Mouse (Mus musculus) ES-CJ7 (cell line): ENCODE measurements around the gene Vdac2.

Experiments
- DNase-seq: peaks from one replicate; pipeline ENCODE4 v3.0.0; 2011; ENCODE audit warnings: low read depth, low spot score

Vdac2 gene

DNA sequence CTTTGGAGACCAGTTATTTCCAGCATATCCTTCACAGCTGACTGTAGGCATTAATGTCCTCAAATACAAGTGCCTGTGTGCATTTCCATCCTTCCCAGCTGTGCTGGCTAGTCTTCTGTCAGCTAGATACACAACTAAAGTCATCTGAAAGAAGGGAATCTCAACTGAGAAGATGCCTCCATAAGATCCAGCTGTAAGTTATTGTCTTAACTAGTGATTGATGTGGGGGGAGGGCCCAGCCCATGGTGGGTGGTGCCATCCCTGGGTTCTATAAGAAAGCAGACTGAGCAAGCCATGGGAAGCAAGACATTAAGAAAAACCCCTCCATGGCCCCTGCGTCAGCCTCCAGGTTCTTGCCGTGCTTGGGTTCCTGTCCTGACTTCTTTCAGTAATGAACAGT is at the start of gene Vdac2:
Vdac2 (plus strand) TSS at position 301 of the 400 bp plus-strand sequence.
- no peak for DNase-seq

DNA sequence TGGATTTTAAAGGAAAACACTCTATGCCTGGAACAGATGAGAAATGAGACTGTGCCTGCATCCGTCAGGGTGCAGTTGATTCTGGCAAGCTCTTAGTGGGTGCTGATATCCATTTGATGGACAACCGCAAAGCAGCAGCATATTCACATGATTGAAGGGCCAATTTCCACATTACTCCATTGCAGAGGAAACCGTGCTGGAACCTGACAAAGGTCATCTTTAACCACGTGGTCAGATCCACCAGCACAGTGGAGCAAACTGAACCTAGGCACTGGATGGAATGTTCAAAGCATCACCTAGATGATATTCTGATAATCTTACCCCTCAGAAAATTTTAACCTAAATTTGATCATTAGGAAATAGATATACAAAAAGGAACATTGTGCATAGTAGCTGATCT is 48.8 kb upstream of the Vdac2 start:
- DNase-seq = no peak

DNA sequence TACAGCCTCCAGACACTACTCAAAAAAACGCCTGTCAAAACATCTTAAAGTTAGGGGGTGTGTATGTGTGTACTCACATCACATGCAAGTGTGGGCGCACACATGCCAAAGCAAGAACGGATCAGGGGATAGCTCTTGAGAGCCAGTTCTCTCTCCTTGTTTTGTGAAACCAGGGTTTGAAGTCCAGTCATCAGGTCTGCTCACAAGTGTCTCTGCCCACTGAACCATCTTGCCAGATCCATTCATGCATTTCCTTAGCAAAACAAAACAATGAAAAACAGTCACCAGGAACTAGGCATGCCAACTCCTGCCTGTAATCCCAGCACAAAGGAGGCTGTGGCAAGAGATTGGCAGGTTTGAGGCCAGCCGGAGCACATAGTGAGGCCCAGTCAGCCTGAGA is 38.5 kb upstream of the Vdac2 start:
- no peak for DNase-seq

DNA sequence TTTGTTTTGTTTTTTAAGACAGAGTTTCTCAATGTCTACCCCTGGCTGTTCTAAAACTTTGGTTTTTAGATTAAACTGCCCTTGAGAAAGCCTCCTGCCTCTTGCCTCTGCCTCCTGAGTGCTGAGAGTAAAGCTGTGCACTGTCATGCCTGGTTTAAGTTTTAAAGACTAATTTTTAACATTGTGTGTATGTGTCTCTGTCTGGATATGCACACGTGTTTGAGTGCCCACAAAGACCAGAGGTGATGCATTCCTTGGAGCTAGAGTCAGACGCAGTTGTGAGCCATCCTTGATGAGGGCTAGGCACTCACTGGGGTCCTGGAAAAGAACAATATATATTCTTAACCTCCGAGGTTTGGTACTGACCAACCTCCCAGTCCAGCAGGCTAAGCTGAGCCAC is 37.7 kb upstream of the Vdac2 start:
- DNase-seq = no peak

DNA sequence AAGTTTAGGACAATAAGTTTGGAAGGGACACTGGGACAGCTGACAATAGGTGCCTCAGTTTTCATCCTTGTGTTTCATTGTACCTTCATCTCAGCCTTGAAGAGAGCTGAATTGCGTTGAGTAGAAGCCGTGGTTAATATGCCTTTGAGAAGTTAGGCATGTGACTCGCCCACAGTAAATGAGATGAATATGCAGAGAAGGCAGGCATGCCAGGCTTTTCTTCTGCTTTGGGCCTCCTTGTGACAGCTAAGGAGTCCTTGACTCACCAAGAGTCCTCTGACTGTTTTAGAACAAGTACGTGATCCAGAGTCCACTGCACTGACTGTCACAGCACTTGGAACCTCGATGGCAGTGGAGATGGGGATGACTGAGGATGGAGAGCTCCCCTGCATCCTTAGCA is 36.9 kb upstream of the Vdac2 start:
- no peak for DNase-seq

DNA sequence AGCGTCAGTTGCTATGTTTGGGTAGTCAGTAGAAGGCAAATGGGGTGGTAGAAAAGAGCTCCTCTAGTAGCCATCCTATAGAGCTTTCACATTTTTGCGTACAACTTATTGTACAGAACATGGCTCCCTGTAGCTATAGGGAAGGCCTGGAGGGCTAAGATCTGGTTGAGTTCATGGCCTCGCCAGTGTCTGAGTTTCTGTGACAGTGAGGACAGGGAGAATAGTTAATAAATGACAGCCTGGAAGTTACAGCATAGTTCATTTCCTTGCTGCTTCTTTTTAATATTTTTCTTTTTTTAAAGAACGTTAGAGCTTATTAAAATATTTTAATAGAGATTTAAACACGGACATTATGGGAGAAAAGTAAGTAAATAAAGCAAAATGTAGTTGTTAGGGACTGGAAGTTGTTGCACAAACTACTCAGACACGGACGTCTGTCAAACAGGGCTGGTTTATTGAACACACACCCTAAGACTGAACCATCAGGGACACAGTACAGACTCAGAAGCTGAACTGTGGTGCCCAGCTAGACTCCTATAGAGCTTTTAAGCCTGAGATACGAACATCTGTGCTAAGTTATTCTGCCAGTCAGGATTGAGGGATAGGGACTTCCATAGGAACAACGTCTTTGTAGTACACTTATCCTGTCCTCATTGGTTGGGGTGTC is 34.3 kb upstream of the Vdac2 start:
- no peak for DNase-seq

DNA sequence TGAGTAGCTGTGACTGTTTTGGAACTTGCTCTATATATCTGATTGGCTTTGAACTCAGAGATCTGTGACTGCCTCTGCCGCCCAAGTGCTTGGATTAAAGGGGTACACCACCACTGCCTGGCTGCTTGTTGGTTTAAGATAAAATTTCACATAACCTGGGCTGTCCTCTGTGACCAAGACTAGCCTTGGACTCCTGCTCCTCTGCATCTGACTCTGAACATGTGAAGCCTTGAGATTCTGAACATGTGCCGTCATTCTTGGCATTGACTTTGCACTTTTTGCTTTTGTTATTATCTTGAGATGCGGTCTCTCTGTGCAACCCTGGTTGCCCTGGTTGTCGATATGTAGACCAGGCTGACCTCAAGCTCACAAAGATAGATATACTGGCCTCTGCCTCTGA is 33.3 kb upstream of the Vdac2 start:
- no peak for DNase-seq

DNA sequence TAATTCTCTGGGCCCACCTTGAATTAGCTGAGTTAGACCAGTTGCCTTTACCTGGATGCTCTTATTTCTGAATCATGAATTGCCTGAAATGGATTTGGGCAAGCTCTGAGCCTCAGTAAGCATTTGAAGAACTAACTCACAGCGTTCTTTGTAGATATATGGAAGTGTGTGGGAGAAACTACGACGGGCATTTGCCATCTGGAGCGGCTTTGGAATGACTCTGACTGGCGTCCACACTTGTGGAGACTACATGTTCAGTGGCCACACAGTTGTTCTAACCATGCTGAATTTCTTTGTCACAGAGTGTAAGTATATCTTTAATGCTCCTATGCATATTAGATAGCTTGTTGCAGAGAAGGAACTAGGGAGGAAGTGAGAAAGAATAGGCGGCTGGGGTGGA is 32.8 kb upstream of the Vdac2 start:
- no peak for DNase-seq

DNA sequence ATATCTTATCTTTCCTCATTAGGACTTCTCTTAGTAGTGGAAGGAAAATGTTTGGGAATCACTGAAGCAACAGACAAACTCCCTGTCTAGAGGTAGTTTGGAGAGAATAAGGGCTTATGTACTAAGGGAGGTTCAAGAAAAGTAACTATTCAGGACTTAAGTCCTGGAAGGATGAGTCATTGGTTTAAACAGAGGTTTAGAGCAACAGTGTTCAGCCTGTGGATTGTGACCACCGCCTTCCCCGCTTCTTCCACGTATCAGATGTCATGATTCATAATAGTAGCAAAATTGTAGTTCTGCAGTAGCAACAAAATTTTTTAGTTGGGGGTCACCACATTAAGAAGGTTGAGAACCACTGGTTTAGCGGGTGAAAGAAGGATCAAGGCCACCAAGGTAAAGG is 24.4 kb upstream of the Vdac2 start:
- no peak for DNase-seq

DNA sequence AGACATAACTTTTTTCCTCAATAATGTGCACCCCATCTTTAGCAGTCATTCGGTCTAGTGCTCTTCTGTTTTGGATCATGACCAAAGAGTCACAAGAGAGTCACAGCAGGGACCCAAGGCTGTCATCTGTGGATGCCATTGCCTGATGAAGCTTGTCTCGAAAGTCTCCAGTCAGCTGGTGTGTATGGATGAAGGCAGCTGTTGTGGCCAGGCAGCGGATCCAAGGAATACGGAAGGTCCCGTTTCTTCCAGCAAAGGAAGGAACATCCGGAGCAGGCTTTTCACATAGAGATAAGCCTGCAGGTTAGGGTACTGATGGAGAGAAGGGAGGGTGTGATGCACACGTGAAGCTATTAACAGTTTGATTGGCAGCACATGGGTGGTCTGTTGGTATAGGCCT is 23.4 kb upstream of the Vdac2 start:
- no peak for DNase-seq

DNA sequence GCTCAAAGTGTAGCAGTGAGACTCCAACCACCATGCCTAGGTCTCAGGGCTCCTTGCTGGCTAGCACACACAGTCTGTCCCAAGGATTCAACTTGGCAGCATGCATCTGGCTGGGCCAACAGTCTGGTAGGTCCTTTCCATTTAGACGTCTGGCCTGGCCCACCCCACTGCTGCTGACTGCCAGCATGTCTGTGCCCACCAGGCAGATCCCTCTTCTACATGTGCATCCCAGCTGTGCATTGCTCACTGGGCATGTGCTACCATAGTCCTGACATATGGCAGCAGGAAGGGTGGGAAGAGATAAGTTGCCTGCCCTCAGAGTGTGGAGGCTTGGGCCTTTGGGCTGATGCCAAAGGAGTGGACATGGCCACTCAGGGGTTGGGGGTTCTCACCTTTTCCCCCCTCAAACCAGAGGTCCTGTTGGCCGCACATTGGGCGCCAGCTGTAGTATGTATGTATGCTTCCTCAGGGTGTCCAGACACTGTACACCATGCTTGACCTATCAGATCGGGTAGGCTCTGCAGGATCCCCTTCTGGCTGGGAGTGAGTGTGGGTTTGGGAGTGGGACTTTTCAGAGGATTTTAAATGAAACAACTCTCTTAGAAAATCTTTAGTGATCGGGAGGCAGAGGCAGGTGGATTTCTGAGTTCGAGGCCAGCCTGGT is 22.4 kb upstream of the Vdac2 start:
- no peak for DNase-seq

DNA sequence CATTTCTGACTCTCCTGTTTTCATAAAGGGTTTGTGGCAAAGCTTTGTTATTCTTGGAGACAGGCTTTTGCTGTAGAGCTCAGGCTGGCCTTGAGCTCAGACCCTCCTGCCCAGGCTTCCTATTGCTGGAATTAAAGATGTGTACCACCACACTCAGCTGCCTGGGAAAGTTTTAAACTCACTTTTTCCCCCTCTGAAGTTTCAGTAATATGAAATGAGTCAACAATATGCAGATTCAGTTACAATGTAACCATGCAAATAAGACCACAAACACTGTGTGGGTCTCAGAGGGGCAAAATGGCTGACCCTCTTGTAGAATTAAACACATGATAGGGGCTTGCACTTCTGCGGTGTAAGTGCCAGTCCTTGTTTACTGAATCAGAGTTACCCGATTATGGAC is 18.8 kb upstream of the Vdac2 start:
- DNase-seq = no peak

DNA sequence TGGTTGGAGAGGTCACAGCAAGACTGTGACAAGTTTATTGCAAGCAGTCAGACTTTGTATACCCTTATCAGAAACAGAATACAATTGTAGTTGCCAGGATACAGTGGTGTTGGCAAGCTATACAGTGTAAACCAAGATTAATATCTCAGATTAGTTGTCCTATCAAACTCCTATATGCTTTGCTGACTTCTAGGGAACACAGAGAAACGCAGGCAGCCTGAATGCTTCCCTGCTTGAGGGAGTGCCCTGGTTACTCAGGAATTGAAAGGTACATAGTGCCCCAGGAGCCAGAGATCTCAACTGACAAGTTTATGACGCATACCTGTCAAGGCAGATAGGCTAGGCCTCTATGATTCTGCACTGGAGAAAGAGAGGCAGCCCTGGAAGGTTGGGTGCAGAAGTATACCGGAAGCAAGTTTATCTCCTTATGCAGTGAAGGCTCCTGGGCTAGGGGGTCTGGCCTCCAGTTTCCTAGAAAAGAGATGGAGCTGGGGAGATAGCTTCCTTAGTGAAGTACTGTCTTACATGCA is 18.3 kb upstream of the Vdac2 start:
- no peak for DNase-seq

DNA sequence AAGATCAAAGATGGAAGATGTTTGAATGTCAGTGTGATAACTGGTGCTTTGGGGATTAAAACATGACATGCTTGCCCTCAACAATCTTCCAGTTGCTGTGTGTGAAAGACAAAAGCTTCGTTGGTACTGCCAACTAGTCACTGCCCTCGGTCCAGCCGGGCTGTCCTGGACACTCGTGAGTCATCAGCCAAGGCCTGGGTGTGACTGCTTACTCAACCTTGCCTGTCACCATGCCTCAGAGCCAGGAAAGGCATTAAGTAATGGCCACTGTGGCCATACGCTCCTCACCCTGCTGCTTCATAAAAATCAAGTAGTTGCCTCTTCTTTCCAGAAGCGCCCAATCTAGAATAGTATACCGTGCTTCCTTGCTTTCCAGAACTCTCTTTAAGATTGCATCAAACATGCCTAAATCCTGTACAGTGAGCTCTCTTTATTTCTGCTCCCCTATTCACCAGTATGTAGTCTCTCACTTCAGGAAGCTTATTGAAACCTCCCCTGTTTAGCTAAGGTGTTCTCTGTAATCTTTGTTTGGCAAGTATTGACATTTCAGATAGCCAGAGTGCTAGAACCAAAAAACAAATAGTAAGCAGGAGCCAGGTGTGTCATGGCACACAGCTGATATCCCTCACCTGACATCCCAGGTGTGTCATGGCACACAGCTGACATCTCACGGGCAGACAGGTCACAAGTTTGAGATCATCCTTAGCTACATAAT is 16.7 kb upstream of the Vdac2 start:
- DNase-seq = no peak

DNA sequence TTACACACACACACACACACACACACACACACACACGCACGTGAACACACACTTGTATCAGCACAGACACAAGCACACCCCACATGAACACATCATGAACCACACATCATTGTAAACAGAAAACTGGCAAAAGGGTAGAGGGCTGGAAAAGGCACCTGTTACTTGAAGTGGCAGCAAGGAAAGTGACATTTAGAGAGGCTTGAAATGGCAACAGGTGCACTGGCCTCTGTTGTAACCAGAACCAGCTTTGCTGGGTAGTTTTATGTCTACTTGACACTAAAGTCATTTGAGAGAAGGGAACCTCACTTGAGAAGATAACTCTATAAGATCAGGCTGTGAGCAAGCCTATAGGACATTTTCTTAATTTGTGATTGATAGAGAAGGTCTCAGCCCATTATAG is 15.6 kb upstream of the Vdac2 start:
- DNase-seq = no peak

DNA sequence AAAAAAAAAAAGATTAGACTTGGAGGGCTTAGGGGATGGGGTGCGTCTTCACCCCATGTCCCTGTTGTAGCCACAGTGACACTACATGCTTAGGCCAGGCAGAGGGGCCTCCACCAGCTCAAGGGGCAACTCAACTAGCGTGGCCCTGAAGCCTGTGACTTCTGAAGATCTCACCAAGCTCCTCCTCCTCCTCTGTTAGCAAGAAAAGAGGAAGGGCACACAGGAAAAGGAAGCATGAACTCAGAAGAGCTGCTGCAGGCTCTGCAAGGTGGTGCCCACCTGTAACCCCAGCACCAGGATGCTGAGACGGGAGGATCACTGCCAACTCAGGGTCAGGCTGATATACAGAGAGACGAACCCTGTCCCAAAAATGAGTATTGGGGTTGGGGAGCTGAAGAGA is 13.7 kb upstream of the Vdac2 start:
- no peak for DNase-seq

DNA sequence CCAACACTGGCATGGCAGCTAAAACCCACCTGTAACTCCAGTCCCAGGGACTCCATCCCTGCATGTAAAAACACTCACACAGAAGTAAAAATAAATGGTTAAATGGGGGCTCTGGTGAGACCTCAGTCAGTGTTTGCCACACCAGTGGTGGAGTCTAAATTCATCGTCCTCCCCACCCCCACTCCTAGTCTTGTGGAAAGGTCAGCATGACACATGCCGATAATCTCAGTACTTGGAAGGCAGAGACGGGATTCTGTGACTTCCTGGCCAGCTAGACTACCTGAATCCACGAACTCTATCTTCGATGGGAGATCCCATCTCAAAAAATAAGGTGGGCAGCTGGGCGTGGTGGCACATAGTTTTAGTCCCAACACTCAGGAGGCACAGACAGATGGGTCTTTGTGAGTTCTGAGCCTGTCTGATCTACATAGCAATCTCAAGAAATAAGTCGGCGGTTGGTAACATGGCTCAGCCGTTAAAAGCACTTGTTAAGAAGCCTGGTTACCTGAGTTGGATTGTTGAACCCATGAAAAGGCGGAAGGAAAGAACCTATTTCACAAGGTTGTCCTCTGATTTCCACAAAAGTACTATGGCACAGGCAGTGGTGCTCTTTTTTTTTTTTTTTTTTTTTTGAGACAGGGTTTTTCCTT is 13.2 kb upstream of the Vdac2 start:
- DNase-seq = no peak

DNA sequence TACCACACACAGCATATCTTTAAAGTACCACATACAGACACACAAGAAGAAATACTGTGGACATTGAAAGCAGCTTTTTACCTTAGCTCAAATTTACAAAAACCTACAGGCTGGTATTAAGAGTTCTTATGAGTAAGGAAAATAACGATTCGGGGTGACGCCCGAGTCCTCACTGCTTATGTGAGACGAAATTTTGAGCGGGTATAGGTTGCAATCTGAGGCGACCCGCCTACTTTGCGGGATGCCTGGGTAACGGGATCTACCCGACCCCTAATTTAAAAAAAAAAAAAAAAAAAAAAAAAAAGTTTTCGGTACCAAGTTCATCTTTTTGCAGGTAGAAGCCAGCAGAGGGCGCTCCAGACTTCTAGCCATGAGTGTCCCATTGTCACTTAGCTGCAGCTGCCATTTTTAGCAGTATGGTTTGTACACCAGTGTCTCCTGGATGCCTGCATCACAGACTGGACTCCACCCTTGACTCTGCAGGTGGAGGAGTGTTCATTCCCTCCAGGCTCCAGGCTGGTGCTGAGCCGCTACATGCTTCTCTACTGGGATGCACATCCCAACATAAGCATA is 12.4 kb upstream of the Vdac2 start:
- DNase-seq = peak; percentile 88

DNA sequence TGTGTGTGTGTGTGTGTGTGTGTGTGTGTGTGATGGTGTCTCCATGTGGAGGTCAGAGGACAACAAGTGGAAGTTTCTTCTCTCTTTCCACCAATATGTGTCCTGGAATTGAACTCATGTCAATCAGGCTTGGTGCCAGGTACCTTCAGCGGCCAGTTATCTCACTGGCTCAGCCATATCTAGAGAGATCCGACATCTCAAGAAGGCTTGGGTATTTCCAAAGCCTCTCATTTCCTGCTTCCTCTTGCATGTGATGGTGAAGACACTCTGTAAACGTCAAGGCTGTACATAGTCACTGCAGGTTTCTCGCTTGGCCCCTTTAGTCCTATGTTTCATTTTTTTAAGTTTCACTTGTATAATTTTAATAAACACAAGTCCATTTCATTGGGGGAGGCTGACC is 11.8 kb upstream of the Vdac2 start:
- no peak for DNase-seq

DNA sequence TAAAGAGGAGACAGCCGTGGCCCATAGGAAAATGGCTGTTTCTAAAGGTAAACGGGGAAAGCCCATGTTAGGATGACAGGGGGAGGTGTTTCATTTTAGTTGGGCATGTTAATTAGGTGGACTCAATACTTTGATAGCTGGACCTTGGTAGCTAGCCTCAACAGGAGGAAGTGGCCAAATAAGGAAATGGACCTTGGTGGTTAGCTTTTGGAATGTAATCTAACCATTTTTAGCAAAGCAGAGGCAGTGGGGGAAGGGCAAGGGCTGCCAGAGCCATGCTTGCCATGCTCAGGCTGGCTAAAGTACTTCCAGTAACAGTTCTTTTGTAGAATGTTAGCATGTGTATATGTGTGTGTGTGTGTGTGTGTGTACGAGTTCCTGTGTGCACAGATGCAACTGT is 11.2 kb upstream of the Vdac2 start:
- DNase-seq = no peak

DNA sequence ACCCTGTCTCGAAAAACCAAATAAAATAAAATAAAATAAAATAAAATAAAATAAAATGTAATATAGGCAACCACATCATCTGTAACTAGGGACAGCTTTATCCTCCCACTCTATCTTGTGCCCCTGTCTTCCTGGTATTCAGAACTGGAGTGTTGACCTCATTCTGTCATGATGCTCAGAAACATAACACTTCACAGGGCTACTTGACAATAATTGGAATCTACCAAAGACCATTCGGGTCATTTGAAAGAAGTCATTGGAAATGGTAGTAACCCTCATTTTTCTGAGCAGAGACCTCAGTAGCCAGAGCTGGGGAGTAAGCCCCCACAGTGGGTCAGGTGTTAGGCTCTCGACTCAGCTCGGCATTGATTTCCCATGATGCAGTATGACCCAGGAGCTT is 10.4 kb upstream of the Vdac2 start:
- no peak for DNase-seq

DNA sequence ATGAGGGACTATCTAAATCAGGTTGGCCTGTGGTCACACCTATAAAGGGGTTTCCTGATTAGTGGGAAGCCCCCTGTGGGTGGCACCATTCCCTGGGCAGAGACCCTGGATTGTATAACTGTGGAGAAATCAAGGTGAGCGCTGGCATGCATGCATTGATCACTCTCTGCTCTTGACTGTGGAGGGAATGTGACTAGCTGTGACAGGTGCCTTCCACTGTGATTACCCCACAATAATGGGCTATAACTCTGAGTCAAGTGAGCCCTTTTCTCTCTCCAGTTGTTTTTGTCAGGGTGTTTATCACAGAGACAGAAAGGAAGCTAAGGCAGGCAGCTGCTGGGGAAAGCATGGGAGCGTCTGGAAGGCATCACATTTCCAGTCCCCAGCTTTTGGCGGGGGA is 8.8 kb upstream of the Vdac2 start:
- no peak for DNase-seq
